Mouse (Mus musculus): ENCODE measurements at regions not wholly inside any gene's neighbourhood (a gene's known extent, or its start where the extent isn't known, plus 50 kb on each side); places are given as distances from the start of the nearest gene placed in this dataset.

GRCm38 (mm10) chr9:52836151-52836630, 156.6 kb upstream of the AI593442 start:
- no peak for ATAC-seq (ENCODE audit: low FRiP score)
- WGBS: 78% methylated on average over 6 of the region's 6 CpGs

GRCm38 (mm10) chr9:52835481-52836150, 156.0 kb upstream of the AI593442 start:
- no peaks in the 10 kb centered on the region for H3K9me3 ChIP-seq
- H3K4me2 ChIP-seq: no peak overlapping the region
- no peak for ATAC-seq (ENCODE audit: low FRiP score)
- no peak overlapping the region for H3K9ac ChIP-seq
- 85% methylated on average over 8 of the region's 8 CpGs for WGBS
- H3K27me3 ChIP-seq: no peaks in the 10 kb centered on the region
- no peaks in the 10 kb centered on the region for H3K4me1 ChIP-seq (replicated peaks)
- no peak overlapping the region for H3K4me3 ChIP-seq
- no peak overlapping the region for H3K27ac ChIP-seq
- no peaks in the 10 kb centered on the region for H3K36me3 ChIP-seq

More at GRCm38 (mm10) chr9:52836151-52836630, 156.6 kb upstream of the AI593442 start:
- no peaks in the 10 kb centered on the region for H3K27me3 ChIP-seq
- H3K4me3 ChIP-seq: no peak overlapping the region
- H3K4me1 ChIP-seq (replicated peaks): no peaks in the 10 kb centered on the region
- H3K4me2 ChIP-seq: no peak overlapping the region
- H3K9ac ChIP-seq: no peak overlapping the region
- H3K36me3 ChIP-seq: no peaks in the 10 kb centered on the region
- no peaks in the 10 kb centered on the region for H3K9me3 ChIP-seq
- H3K27ac ChIP-seq: no peak overlapping the region

GRCm38 (mm10) chr9:52826781-52827180, 147.2 kb upstream of the AI593442 start:
- Histone ChIP-seq H3K9me3 (no peaks in the 10 kb centered on the region), H3K36me3 (no peaks in the 10 kb centered on the region), H3K4me2 (no peak overlapping the region), H3K27me3 (no peaks in the 10 kb centered on the region), H3K4me1 (replicated peaks) (no peaks in the 10 kb centered on the region), H3K4me3 (no peak overlapping the region), H3K27ac (no peak overlapping the region), H3K9ac (no peak overlapping the region)
- 82% methylated on average over 1 of the region's 1 CpGs for WGBS
- ATAC-seq (ENCODE audit: low FRiP score): no peak

- H3K9ac ChIP-seq: no peak overlapping the region
- WGBS: 86% methylated on average over 4 of the region's 4 CpGs
- H3K9me3 ChIP-seq: no peaks in the 10 kb centered on the region
- no peak overlapping the region for H3K27ac ChIP-seq
- H3K4me3 ChIP-seq: no peak overlapping the region
- H3K4me1 ChIP-seq (replicated peaks): no peaks in the 10 kb centered on the region
- no peak overlapping the region for H3K4me2 ChIP-seq
- no peaks in the 10 kb centered on the region for H3K27me3 ChIP-seq
- H3K36me3 ChIP-seq: no peaks in the 10 kb centered on the region
- ATAC-seq (ENCODE audit: low FRiP score): no peak
Observed at GRCm38 (mm10) chr9:52816309-52816708, 136.7 kb upstream of the AI593442 start.

GRCm38 (mm10) chr9:52802969-52803368, 123.4 kb upstream of the AI593442 start:
- Histone ChIP-seq H3K4me3 (no peak overlapping the region), H3K9me3 (no peaks in the 10 kb centered on the region), H3K4me1 (replicated peaks) (no peaks in the 10 kb centered on the region), H3K27me3 (no peaks in the 10 kb centered on the region), H3K27ac (no peak overlapping the region), H3K4me2 (no peak overlapping the region), H3K9ac (no peak overlapping the region), H3K36me3 (no peaks in the 10 kb centered on the region)
- ATAC-seq (ENCODE audit: low FRiP score): no peak
- WGBS: 96% methylated on average over 13 of the region's 13 CpGs

DNA sequence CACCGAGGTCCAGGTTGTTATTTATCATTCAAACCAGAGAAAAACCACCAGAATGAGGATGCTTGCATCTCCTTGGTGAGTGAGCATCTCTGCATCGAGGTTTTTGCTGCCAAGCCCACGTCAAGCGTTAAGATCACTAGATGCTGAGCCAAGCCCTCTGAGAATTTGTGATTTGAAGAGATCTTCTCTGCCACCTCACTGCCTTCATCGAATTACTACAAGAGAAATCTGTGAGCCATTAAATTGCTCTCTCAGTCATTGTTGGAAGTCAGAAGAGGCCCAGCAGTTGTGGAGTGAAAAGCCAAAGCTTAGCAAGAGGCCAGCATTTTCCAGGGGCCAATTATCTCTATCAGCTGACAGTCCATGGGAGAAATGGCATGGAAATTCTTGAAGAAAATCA, 122.2 kb upstream of the AI593442 start:
- H3K27me3 ChIP-seq: no peaks in the 10 kb centered on the region
- 80% methylated on average over 5 of the region's 5 CpGs for WGBS
- no peak overlapping the region for H3K4me2 ChIP-seq
- H3K4me1 ChIP-seq (replicated peaks): no peaks in the 10 kb centered on the region
- ATAC-seq (ENCODE audit: low FRiP score): no peak
- no peaks in the 10 kb centered on the region for H3K36me3 ChIP-seq
- no peak overlapping the region for H3K27ac ChIP-seq
- H3K9ac ChIP-seq: no peak overlapping the region
- no peaks in the 10 kb centered on the region for H3K9me3 ChIP-seq
- no peak overlapping the region for H3K4me3 ChIP-seq

GRCm38 (mm10) chr9:52800476-52800875, 120.9 kb upstream of the AI593442 start:
- 75% methylated on average over 3 of the region's 3 CpGs for WGBS
- ATAC-seq (ENCODE audit: low FRiP score): no peak

DNA sequence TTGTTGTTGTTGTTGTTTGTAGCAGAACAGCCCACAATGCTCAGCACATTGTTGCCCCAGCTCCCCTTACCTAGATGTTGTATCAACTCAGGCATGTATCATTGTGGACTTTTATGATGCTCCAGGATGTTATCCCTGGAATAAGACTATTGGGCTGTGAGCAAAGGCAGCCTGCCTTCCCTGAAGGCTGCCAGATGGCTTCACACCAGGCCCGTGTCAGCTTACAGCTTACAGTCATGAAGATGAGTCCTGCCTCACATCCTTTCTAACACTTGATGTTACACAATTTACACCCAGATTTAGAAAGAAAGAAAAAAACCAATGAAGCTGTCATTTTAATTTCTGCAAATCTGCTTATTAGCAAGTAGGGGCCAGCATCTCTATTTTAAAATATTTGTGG, 113.0 kb upstream of the AI593442 start:
- Histone ChIP-seq H3K4me3 (no peak overlapping the region), H3K4me1 (replicated peaks) (no peaks in the 10 kb centered on the region), H3K9me3 (no peaks in the 10 kb centered on the region), H3K9ac (no peak overlapping the region), H3K4me2 (no peak overlapping the region), H3K27ac (no peak overlapping the region), H3K27me3 (no peaks in the 10 kb centered on the region), H3K36me3 (no peaks in the 10 kb centered on the region)
- 67% methylated on average over 1 of the region's 1 CpGs for WGBS
- ATAC-seq (ENCODE audit: low FRiP score): no peak

More at GRCm38 (mm10) chr9:52800476-52800875, 120.9 kb upstream of the AI593442 start:
- Histone ChIP-seq H3K4me2 (no peak overlapping the region), H3K4me3 (no peak overlapping the region), H3K27ac (no peak overlapping the region), H3K9ac (no peak overlapping the region), H3K36me3 (no peaks in the 10 kb centered on the region), H3K9me3 (no peaks in the 10 kb centered on the region), H3K27me3 (no peaks in the 10 kb centered on the region), H3K4me1 (replicated peaks) (no peaks in the 10 kb centered on the region)

DNA sequence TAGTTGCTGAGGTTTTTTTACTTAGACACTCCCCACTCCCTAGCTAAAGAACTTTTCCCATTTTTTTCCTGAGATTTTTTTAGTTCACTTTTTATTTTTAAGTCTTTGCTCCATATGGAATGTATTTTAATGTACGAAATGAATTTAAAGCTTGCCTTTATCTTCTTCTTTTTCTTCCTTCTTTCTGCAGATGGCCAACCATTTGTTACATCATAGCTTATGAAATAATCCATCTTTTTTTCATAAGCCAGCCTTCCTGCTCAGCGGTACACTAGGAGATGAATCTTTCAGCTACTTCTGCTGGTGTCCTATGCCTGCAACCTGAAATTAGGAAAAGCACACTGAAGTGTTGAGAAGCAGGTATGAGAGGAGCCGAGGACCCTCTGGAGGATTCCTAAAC, 102.9 kb upstream of the AI593442 start:
- H3K4me1 ChIP-seq (replicated peaks): no peaks in the 10 kb centered on the region
- no peaks in the 10 kb centered on the region for H3K27me3 ChIP-seq
- WGBS: 91% methylated on average over 3 of the region's 3 CpGs

DNA sequence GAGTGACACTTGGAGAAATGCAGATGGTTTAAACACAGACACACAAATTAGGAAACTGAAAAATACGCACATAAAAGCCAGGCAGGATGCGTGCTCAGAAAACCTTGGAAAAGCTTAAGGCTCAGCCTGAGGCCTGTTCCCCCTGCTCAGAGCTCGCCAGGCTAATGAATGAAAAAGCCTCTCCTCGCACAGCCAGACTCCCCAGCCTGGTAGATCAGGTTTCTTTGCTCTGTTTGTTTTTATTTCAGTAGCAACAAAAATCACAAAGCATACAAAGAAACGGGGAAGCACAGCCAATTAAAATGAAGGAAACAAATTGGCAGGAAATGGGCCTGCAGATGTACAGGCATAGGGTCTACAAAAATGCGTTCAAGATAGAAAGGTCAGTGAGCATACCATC, 97.0 kb upstream of the AI593442 start:
- 34% methylated on average over 6 of the region's 6 CpGs for WGBS

More for the DNA sequence above, 102.9 kb upstream of the AI593442 start:
- Histone ChIP-seq H3K9me3 (no peaks in the 10 kb centered on the region), H3K36me3 (no peaks in the 10 kb centered on the region), H3K4me3 (no peak overlapping the region), H3K9ac (no peak overlapping the region), H3K4me2 (no peak overlapping the region), H3K27ac (no peak overlapping the region)
- ATAC-seq (ENCODE audit: low FRiP score): no peak

DNA sequence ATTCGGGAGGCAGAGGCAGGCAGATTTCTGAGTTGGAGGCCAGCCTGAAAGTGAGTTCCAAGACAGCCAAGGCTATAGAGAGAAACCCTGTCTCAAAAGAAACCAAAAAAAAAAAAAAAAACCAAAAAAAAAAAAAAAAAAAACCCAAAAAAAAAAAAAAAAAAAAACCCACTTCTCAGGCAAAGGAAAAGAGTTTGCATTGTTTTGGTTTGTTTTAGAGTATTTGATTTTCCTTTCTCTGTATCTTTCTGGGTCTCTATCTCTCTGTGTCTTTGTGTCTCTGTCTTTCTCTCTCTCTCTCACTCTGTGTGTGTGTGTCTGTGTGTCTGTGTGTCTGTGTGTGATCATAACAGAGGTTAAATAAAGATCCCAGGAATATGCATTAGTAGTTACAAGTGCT, 95.7 kb upstream of the AI593442 start:
- Histone ChIP-seq H3K9me3 (no peaks in the 10 kb centered on the region), H3K9ac (no peak overlapping the region), H3K27me3 (no peaks in the 10 kb centered on the region), H3K27ac (no peak overlapping the region), H3K4me1 (replicated peaks) (0 out of 2 replicates have a peak, but pooled peaks cover 3% of the 10 kb centered on the region), H3K4me3 (no peak overlapping the region), H3K4me2 (no peak overlapping the region), H3K36me3 (no peaks in the 10 kb centered on the region)
- ATAC-seq (ENCODE audit: low FRiP score): no peak
- WGBS: 100% methylated on average over 1 of the region's 1 CpGs

More for the DNA sequence above, 97.0 kb upstream of the AI593442 start:
- H3K4me1 ChIP-seq (replicated peaks): 0 out of 2 replicates have a peak, but pooled peaks cover 3% of the 10 kb centered on the region
- ATAC-seq (ENCODE audit: low FRiP score): no peak
- no peak overlapping the region for H3K27ac ChIP-seq
- no peak overlapping the region for H3K4me2 ChIP-seq
- H3K4me3 ChIP-seq: no peak overlapping the region
- no peaks in the 10 kb centered on the region for H3K36me3 ChIP-seq
- H3K9me3 ChIP-seq: no peaks in the 10 kb centered on the region
- no peak overlapping the region for H3K9ac ChIP-seq
- H3K27me3 ChIP-seq: no peaks in the 10 kb centered on the region

DNA sequence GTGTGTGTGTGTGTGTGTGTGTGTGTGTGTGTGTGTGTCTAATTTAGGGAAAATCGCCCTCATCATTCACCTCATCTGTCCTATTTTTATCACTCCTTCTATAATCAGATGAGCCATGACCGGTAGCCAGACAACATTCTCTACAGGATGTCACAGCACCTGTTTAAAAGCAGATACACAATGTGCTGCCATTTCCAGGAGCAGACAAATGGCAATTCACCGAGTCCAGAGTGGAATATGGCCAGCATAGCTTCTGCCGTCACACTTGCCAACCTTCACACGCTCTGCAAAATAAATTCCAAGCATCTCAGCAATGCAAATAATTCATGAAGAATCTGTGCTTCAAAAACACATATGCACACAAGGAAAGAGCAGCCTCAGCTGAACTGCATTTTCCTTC, 88.5 kb upstream of the AI593442 start:
- WGBS: 78% methylated on average over 5 of the region's 5 CpGs
- Histone ChIP-seq H3K27ac (no peak overlapping the region), H3K36me3 (no peaks in the 10 kb centered on the region), H3K4me3 (no peak overlapping the region), H3K27me3 (no peaks in the 10 kb centered on the region), H3K9ac (no peak overlapping the region), H3K4me2 (no peak overlapping the region), H3K4me1 (replicated peaks) (no peaks in the 10 kb centered on the region), H3K9me3 (no peaks in the 10 kb centered on the region)
- ATAC-seq (ENCODE audit: low FRiP score): no peak

- Histone ChIP-seq H3K36me3 (no peaks in the 10 kb centered on the region), H3K4me3 (no peak overlapping the region), H3K9me3 (no peaks in the 10 kb centered on the region), H3K4me2 (no peak overlapping the region), H3K27ac (no peak overlapping the region), H3K9ac (no peak overlapping the region), H3K4me1 (replicated peaks) (no peaks in the 10 kb centered on the region), H3K27me3 (no peaks in the 10 kb centered on the region)
- no peak for ATAC-seq (ENCODE audit: low FRiP score)
- WGBS: 44% methylated on average over 5 of the region's 5 CpGs
Observed at GRCm38 (mm10) chr9:52765809-52766208, 86.2 kb upstream of the AI593442 start.

Data from hindbrain, embryonic 13.5 days (tissue).